Mouse (Mus musculus): ENCODE data around the gene Slc6a21.
A peak's percentile ranks its signal among the peaks of the same experiment; 100 is the strongest.

Gene Slc6a21

GRCm38 (mm10) chr7:45277136-45277760 is at the start of gene Slc6a21:
Slc6a21 (plus strand) TSS chr7:45277513.
- DNase-seq: peak; percentile 75 to 86

GRCm38 (mm10) chr7:45228548-45228947 is 48.8 kb upstream of the Slc6a21 start:
- no peak for DNase-seq

DNA sequence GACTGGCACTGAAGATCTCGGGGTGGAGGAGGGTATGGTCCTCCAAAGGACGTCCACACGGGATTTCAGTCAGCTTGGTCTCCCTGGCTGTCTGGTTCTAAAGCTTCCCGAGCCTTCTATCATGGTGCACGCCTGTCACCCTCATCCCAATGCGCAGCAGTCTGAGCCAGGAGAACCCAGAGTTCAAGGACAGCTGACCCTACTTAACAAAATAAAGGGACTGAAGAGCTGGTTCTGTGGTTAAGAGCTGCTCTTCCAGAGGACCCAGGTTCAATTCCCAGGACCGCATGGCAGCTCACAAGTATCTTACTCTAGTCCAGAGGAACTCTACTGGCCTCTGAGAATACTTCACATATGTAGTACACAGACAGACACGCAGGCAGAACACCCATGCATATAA is 48.3 kb upstream of the Slc6a21 start:
- DNase-seq: no peak

DNA sequence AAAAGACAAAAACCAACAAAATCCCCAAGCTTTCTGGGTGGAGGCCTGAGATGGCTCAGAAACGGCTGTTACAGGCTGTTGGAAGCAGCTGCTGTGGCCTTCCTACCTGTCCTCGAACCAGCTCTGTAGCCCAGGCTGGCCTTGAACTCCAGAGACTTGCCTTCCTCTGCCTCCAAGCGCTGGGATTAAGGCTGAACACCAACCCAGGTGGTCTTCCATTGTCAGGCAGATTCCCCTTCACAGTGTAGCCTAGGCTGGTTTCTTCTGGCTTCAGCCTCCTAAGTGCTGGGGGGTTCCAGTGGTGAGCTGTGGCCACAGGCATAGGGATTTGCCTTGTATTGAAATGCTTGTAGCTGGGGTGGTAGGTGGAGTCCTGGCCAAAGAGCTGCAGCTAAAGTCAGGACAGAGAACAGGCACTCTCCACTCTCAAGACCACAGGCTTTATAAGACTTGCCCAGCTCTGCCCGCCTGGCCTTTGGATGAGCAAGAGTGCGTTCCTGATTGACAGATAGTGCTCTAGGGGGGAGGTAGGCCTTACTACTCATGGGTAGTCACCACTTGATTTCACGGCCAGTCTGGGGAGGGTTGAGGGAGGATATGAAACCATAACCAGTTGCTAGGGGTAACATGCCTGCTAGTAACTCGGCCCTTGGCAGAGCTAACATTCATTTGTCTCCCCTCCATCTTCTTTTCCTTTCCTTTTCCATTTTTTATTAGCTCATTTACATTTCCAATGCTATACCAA is 47.7 kb upstream of the Slc6a21 start:
- no peak for DNase-seq

GRCm38 (mm10) chr7:45231192-45231591 is 46.1 kb upstream of the Slc6a21 start:
- no peak for DNase-seq

DNA sequence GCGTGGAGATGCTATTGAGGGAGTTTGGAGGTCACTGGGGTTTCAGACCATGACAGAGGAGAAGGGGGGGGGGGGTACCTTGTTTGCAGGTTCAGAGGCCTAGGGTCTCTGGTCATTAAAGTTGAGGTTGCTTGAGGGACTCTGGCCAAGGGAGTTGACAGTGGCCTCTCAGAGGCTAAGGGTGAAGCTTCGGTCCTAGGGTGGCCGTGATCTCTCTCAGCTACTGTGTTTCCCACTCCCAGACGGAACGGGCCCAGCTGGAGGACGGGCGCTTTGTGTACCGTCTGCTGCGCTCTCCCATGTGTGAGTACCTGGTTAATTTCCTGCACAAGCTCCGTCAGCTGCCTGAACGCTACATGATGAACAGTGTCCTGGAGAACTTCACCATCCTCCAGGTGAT is 45.4 kb upstream of the Slc6a21 start:
- DNase-seq: no peak

- DNase-seq: no peak
Observed at GRCm38 (mm10) chr7:45232716-45233465, 44.4 kb upstream of the Slc6a21 start.

GRCm38 (mm10) chr7:45233580-45234332 is 43.6 kb upstream of the Slc6a21 start:
- DNase-seq: no peak

GRCm38 (mm10) chr7:45234333-45234841 is 42.9 kb upstream of the Slc6a21 start:
- DNase-seq: peak; percentile 32 to 38

GRCm38 (mm10) chr7:45234922-45235571 is 42.3 kb upstream of the Slc6a21 start:
- DNase-seq: peak; percentile 57 to 60

- DNase-seq: no peak
Observed at GRCm38 (mm10) chr7:45235656-45236180, 41.6 kb upstream of the Slc6a21 start.

DNA sequence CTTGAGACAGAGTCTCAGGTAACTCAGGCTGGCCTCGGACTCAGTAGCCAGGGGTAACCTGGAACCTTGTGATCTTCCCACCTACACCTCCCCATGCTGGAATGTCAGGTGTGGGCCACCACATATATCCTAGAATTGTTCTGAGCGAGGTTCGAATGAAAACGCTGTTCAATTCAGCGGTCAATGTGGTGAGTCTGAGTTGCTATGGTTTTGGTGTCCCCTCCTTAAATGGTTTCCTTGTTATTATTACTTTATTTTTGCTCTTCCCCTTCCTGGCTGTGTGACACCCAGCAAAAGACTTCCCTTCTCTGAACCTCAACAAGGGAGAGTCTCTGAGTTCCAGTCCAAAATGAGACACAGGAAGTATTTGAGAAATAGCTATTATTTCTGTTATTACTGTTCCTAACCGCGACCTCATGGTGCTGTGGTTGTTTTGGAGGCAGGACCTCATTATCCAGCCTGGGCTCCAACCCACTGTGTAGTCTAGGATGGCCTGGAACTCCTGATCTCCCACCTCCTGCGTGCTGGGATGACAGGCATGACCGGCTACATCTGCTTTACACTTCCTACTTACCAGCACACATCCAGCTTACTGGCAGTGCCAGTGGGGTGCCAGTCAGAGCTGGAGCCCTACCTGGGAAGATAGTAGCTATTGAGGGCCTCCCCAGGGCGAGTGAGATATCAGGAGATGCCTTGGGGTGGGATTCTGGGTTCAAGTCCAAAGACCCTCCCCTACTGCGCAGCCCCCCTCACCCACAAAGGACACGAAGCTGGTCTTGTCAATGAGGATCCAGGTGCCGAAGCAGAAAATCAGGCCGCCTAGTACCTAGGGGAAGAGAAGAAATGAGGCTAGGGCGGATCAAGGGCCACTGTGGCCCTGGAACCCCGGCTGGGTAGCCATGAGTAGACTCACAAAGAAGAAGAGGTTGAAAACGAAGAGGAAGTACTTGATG is 39.3 kb upstream of the Slc6a21 start:
- DNase-seq: no peak

DNA sequence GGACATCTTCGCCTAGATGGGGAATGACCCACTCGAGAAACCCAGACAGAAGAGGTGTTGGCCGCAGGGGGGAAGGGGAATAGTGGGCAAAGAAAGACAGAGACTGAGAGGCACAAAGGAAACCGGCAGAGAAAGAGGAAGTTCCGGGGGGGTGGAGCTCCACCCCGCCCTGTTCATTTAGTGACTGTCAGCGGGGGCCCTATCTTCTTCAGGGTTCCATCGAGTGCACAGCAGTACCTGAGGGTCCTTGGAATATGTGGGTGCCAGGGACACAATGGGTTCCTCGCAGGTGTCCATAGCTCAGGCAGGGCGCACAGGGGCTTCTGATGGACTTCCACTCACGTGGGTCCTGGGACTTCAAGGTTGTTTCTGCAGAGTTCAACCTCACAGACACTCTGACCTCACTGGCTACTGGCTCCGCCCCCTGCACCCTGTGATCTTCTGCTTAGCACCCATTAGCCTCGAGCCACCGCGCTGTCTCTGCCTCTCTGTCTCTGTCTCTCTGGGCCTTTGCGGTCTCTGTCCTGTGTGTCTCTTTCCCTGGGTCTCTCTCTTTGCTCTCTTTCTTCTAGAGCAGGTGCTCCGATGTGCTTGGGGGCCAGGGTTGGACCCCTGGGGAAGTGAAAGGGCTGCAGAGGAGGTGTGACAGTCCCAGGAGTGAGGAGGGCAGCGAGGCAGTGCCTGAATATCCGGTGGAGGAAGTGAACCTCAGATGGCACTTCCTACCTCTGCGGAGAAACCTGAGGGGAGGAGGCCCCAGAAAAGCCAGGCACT is 38.4 kb upstream of the Slc6a21 start, which contains the start of gene Cd37:
Cd37 (minus strand) TSS at position 393 of the 774 bp plus-strand sequence.
- DNase-seq: peak; percentile 48 to 61

DNA sequence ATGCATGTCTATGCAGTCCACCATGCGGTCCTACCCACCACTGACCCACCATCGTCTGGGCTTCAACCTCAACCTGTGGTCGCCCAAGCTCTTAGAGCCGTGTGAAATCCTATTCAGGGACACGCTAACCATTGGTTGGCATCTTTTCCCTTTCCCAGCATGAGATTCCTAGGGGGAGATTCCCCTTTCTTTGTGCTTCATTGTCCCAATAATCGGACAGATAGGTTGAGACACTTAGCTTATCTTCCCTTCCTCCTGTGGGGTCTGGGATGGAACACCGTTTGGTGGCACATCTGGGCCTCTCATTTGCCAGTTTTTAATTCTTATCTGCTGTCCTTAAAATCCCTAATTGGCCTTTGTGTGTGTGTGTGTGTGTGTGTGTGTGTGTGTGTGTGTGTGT is 37.2 kb upstream of the Slc6a21 start:
- DNase-seq: no peak

DNA sequence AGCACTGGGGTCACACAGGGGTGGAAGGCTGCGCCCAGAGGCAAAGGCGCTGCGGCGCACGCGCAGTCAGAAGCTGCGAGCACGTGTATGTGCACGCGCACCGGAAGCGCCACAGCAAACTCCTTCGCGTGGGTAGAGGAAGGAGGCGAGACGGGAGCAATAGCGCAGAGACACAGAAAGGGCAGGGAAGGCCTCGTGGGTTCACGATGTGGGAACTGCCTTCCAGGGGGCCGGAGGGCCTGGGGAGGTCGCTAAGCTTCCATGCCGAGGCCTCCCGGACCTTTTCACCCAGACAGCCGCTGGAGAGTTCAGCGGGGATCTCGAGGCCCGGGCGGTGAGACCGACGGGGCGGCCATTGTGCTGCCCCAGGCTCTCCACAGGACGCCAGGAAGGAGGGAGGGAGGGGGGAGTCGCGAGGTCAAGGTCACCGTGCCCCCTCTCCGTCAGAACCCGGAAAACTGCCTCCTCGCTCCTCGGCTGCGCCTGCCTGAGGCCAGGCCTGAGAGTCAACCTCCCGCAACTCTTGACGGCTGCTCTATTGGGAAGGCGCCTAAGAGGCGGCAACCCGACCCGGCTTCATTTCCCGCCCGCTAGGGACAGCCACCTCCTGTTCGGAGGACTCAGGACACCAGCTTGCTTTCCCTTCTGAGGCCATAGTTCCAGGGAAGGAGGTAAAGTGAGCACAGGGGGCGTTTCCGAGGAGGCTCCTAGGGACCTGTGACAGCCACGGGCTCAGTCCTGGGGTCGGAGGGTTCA is 36.5 kb upstream of the Slc6a21 start, which contains the start of gene Slc6a16:
Slc6a16 (plus strand) TSS at position 453 of the 756 bp plus-strand sequence.
- no peak for DNase-seq

- DNase-seq: no peak
Observed at GRCm38 (mm10) chr7:45241389-45241749, 35.9 kb upstream of the Slc6a21 start.

GRCm38 (mm10) chr7:45247666-45248065 is 29.6 kb upstream of the Slc6a21 start:
- no peak for DNase-seq

GRCm38 (mm10) chr7:45253806-45254205 is 23.5 kb upstream of the Slc6a21 start:
- DNase-seq: no peak

DNA sequence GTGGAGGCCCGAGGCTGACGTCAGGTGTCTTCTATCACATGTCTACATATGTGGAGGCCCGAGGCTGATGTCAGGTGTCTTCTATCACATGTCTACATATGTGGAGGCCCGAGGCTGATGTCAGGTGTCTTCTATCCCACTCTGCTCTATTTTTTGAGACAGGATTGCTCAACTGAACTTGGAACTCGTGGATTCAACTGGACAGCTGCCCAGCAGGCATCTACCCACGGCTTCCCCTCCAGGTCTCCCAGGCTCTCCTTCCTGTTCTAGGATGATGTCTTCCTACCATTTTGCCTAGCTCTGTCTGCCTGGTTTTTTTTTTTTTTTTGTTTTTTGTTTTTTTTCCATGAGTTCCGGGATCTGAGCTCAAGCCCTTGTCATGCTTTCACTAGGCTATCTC is 21.5 kb upstream of the Slc6a21 start:
- peak; percentile 60 to 62 for DNase-seq

Measured in lung, adult 18-20 months (tissue).